In the genomic region with DNA sequence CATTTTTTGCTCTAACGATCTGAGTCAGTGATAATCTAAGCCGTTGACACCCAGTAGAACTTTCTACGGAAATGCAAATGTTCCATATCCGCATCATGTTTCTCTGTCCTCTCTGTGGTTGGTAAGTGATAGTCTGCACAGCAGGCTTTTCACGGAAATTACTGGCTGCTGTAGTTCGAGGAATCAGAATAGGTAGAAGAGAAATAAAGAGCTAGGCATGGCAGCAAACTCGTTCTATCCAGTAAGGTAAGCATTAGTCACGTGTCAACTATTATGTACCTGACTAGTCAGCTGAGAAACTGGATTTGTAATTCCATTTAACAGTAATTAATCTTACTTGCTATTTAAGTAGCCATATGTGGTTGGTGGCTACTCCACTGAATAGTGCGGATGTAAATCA, we compare ENCODE assay signal across 27 mouse cellular contexts.
"Had no signal": no experiment of that assay in that cellular context is flagged by ENCODE, and none has a peak within 500 bp of the region (broad histone marks: within the 10 kb centered on the region; RNA-seq: fewer than 3 reads in every experiment).

No protein-coding gene starts in this region.

- H3K9me3 ChIP-seq: embryonic facial prominence, embryonic 10.5 days; embryonic facial prominence, embryonic 12.5 days; embryonic facial prominence, embryonic 13.5 days; embryonic facial prominence, embryonic 15.5 days; forebrain, embryonic 10.5 days; forebrain, embryonic 12.5 days; forebrain, embryonic 13.5 days; forebrain, embryonic 15.5 days had no signal

- H3K36me3 ChIP-seq: embryonic facial prominence, embryonic 10.5 days; embryonic facial prominence, embryonic 12.5 days; embryonic facial prominence, embryonic 13.5 days; embryonic facial prominence, embryonic 15.5 days; forebrain, embryonic 10.5 days; forebrain, embryonic 12.5 days; forebrain, embryonic 15.5 days had no signal

- H3K9ac ChIP-seq: embryonic facial prominence, embryonic 12.5 days; embryonic facial prominence, embryonic 13.5 days; embryonic facial prominence, embryonic 15.5 days; forebrain, embryonic 12.5 days; forebrain, embryonic 13.5 days; forebrain, embryonic 15.5 days; forebrain, postnatal 0 days had no signal

- H3K27ac ChIP-seq: embryonic facial prominence, embryonic 10.5 days; embryonic facial prominence, embryonic 12.5 days; embryonic facial prominence, embryonic 13.5 days; embryonic facial prominence, embryonic 15.5 days; forebrain, embryonic 10.5 days; forebrain, embryonic 12.5 days; forebrain, embryonic 13.5 days; forebrain, embryonic 15.5 days; gastrocnemius, adult 2 months; heart, adult 2 months had no signal

- H3K4me3 ChIP-seq: embryonic facial prominence, embryonic 10.5 days; embryonic facial prominence, embryonic 12.5 days; embryonic facial prominence, embryonic 13.5 days; embryonic facial prominence, embryonic 15.5 days; erythroblast, embryonic 14.5 days; forebrain, embryonic 10.5 days; forebrain, embryonic 12.5 days; forebrain, embryonic 13.5 days; forebrain, embryonic 15.5 days; gastrocnemius, adult 2 months; heart, adult 2 months had no signal

- ATAC-seq: forebrain, embryonic 13.5 days; forebrain, embryonic 14.5 days; forebrain, embryonic 15.5 days; forebrain, embryonic 16.5 days; forebrain, postnatal 0 days had no signal

- DNase-seq: cerebellum, adult 8-10 months; cerebellum, adult 9-10 months; cerebellum, adult 9-11 months; cerebellum, postnatal 10 days; cerebellum, postnatal 14 days; cerebellum, postnatal 25 days; cerebellum, postnatal 36 days; embryo, embryonic 11 days; forebrain, postnatal 0 days; gastrocnemius, adult 2 months; gastrocnemius, postnatal 10 days; gastrocnemius, postnatal 14 days; gastrocnemius, postnatal 25 days; gastrocnemius, postnatal 36 days; heart, adult 18-20 months; heart, adult 2 months had no signal

- H3K4me2 ChIP-seq: embryonic facial prominence, embryonic 12.5 days; embryonic facial prominence, embryonic 13.5 days; embryonic facial prominence, embryonic 15.5 days; forebrain, embryonic 12.5 days; forebrain, embryonic 13.5 days; forebrain, embryonic 15.5 days had no signal

- H3K4me1 ChIP-seq: embryonic facial prominence, embryonic 12.5 days; embryonic facial prominence, embryonic 15.5 days; forebrain, embryonic 12.5 days; forebrain, embryonic 15.5 days had no signal

- H3K27me3 ChIP-seq: embryonic facial prominence, embryonic 12.5 days; embryonic facial prominence, embryonic 13.5 days; embryonic facial prominence, embryonic 15.5 days; forebrain, embryonic 12.5 days; forebrain, embryonic 15.5 days had no signal
